ENCODE assay signal across 22 mouse cellular contexts in genomic region chr5:83958196-83958595, GRCm38 (mm10).
"Had no signal": no experiment of that assay in that cellular context is flagged by ENCODE, and none has a peak within 500 bp of the region (broad histone marks: within the 10 kb centered on the region; RNA-seq: fewer than 3 reads in every experiment).

No protein-coding gene starts in this region.

- H3K9me3 ChIP-seq: limb, embryonic 12.5 days; limb, embryonic 15.5 days; midbrain, embryonic 12.5 days; midbrain, embryonic 15.5 days; neural tube, embryonic 12.5 days; neural tube, embryonic 15.5 days; stomach, embryonic 15.5 days had no signal

- H3K4me3 ChIP-seq: left cerebral cortex, adult 2 months; limb, embryonic 12.5 days; limb, embryonic 15.5 days; midbrain, embryonic 12.5 days; midbrain, embryonic 15.5 days; neural tube, embryonic 12.5 days; neural tube, embryonic 15.5 days; stomach, embryonic 15.5 days had no signal

- DNase-seq: kidney, adult 9 months; kidney, postnatal 14 days; kidney, postnatal 4 days; layer of hippocampus, adult 9-11 months; liver, postnatal 0 days; lung, embryonic 14.5 days; right cerebral cortex, adult 18-20 months; right cerebral cortex, postnatal 25 days; spleen, adult 18-20 months; thymus, postnatal 25 days had no signal

- H3K27ac ChIP-seq: left cerebral cortex, adult 2 months; limb, embryonic 12.5 days; limb, embryonic 15.5 days; liver, embryonic 14.5 days; macrophage; midbrain, embryonic 12.5 days; midbrain, embryonic 15.5 days; neural tube, embryonic 12.5 days; neural tube, embryonic 15.5 days; stomach, embryonic 15.5 days had no signal

- ATAC-seq: liver, postnatal 0 days; lung, postnatal 0 days; midbrain, embryonic 15.5 days had no signal

- H3K9ac ChIP-seq: limb, embryonic 12.5 days; limb, embryonic 15.5 days; liver, embryonic 14.5 days; liver, postnatal 0 days; lung, embryonic 14.5 days; midbrain, embryonic 12.5 days; midbrain, embryonic 15.5 days; neural tube, embryonic 12.5 days; neural tube, embryonic 15.5 days; stomach, embryonic 15.5 days had no signal

- H3K4me1 ChIP-seq: limb, embryonic 12.5 days; limb, embryonic 15.5 days; midbrain, embryonic 12.5 days; midbrain, embryonic 15.5 days; neural tube, embryonic 12.5 days; neural tube, embryonic 15.5 days; stomach, embryonic 15.5 days had no signal

- H3K27me3 ChIP-seq: limb, embryonic 12.5 days; limb, embryonic 15.5 days; midbrain, embryonic 12.5 days; midbrain, embryonic 15.5 days; neural tube, embryonic 12.5 days; neural tube, embryonic 15.5 days; stomach, embryonic 15.5 days had no signal

- H3K36me3 ChIP-seq: limb, embryonic 12.5 days; limb, embryonic 15.5 days; midbrain, embryonic 12.5 days; midbrain, embryonic 15.5 days; neural tube, embryonic 12.5 days; neural tube, embryonic 15.5 days; stomach, embryonic 15.5 days had no signal

- H3K4me2 ChIP-seq: limb, embryonic 12.5 days; limb, embryonic 15.5 days; liver, embryonic 11.5 days; lung, embryonic 14.5 days; midbrain, embryonic 12.5 days; midbrain, embryonic 15.5 days; neural tube, embryonic 12.5 days; neural tube, embryonic 15.5 days; stomach, embryonic 15.5 days had no signal
